Mouse (Mus musculus): ENCODE data around the gene Jun. TPM values are rescaled to one million over a fixed set of nuclear protein-coding genes. Genes with fewer than 3 reads are reported as not detected.

Jun gene
- total RNA-seq, 1 experiment, result 16.6 TPM

DNA sequence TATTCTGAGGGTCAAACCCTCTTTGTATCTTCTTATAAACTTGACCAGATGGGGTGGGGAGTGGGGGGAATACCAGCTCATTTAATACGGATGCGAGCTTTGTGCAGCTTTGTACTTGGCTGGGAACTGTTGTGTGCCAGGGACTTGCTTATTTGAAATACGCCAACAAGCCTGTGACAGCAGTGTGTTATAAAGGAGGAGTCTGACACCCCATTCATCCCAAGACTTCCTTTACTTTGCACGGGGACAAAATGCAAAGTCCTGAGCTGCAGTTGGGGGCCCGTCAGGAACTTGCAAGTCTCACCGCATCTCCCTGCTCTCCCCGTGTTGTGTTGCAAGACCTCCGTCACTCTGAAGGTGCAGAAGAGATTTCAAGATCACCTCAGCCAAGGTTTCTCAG is 26.6 kb upstream of the Jun start:
- TF ChIP-seq ZNF384 (IDR thresholded peaks at IDR 0.05; ENCODE audit: low read depth, low read length) (no peak), ZC3H11A (IDR thresholded peaks at IDR 0.05; ENCODE audit: borderline replicate concordance, low read depth, low read length) (no peak), MAFK (IDR thresholded peaks at IDR 0.05; ENCODE audit: insufficient read depth, low read depth, low read length) (no peak), CHD2 (IDR thresholded peaks at IDR 0.05; ENCODE audit: low read depth, low read length) (no peak), HCFC1 (IDR thresholded peaks at IDR 0.05; ENCODE audit: borderline replicate concordance, insufficient read depth, low read length) (no peak)
- H3K4me1 ChIP-seq (ENCODE audit: control insufficient read depth in 2 of 2, insufficient read depth in 2 of 2, low read length in 2 of 2, poor library complexity in 1 of 2), result peaks cover 3% of the 10 kb centered on the region in 2 experiments; a peak in 1 of 4 replicates
- in situ Hi-C loops (cut with MboI; ENCODE audit: low sequenced_read_pairs in 2 of 2, unreplicated experiment in 2 of 2), result no loop called here

DNA sequence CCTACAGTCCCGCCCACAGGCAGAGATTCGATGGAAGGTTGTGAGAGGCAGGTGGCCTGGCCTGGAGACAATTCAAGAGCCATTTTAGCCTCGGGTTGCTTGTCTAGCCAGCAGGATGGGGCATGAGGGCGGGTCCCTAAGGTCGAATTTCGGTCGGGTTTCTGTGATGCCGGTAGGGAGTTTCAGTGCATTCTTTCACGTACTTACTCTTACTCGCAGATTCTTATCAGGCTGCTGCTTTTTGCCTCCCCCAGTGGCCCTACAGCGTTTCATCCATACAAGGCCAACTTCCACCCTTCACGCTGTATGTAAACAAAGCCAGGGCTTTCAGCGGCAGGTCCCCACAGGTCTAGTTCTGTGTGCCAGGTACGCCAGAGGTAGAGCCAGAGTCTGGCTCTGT is 24.3 kb upstream of the Jun start:
- Histone ChIP-seq H3K9ac (ENCODE audit: insufficient read depth, low read depth, low read length, poor library complexity, severe bottlenecking) (no peak overlapping the region; the same call in 1 of the 2 replicates), H3K9me3 (ENCODE audit: control insufficient read depth, insufficient read depth, low read depth, low read length) (no peaks in the 10 kb centered on the region), H3K36me3 (ENCODE audit: control insufficient read depth, insufficient read depth, low read length, poor library complexity, severe bottlenecking) (no peaks in the 10 kb centered on the region), H3K27ac (ENCODE audit: insufficient read depth, low read depth, low read length, poor library complexity, severe bottlenecking) (no peak overlapping the region), H3K4me1 (ENCODE audit: control insufficient read depth in 2 of 2, insufficient read depth in 2 of 2, low read length in 2 of 2, poor library complexity in 1 of 2) (peaks cover 3% of the 10 kb centered on the region in 2 experiments; a peak in 1 of 4 replicates), H3K4me3 (ENCODE audit: insufficient read depth in 1 of 2, low read depth in 1 of 2, low read length in 2 of 2, poor library complexity in 1 of 2, severe bottlenecking in 1 of 2) (peak overlapping the region in 1 of 2 experiments; percentile 49; a peak in 1 of 4 replicates)
- TF ChIP-seq ZC3H11A (IDR thresholded peaks at IDR 0.05; ENCODE audit: borderline replicate concordance, low read depth, low read length) (no peak), CHD2 (IDR thresholded peaks at IDR 0.05; ENCODE audit: low read depth, low read length) (no peak), MAFK (IDR thresholded peaks at IDR 0.05; ENCODE audit: insufficient read depth, low read depth, low read length) (no peak)
- in situ Hi-C loops (cut with MboI; ENCODE audit: low sequenced_read_pairs in 2 of 2, unreplicated experiment in 2 of 2), result no loop called here
- peak; percentile 28 for DNase-seq (ENCODE audit: low read depth, low spot score)

More for the DNA sequence above, 26.6 kb upstream of the Jun start:
- Histone ChIP-seq H3K9me3 (ENCODE audit: control insufficient read depth, insufficient read depth, low read depth, low read length) (no peaks in the 10 kb centered on the region), H3K36me3 (ENCODE audit: control insufficient read depth, insufficient read depth, low read length, poor library complexity, severe bottlenecking) (no peaks in the 10 kb centered on the region), H3K27ac (ENCODE audit: insufficient read depth, low read depth, low read length, poor library complexity, severe bottlenecking) (no peak overlapping the region), H3K9ac (ENCODE audit: insufficient read depth, low read depth, low read length, poor library complexity, severe bottlenecking) (no peak overlapping the region), H3K4me3 (ENCODE audit: insufficient read depth in 1 of 2, low read depth in 1 of 2, low read length in 2 of 2, poor library complexity in 1 of 2, severe bottlenecking in 1 of 2) (no peak overlapping the region)
- DNase-seq (ENCODE audit: low read depth, low spot score), result no peak

DNA sequence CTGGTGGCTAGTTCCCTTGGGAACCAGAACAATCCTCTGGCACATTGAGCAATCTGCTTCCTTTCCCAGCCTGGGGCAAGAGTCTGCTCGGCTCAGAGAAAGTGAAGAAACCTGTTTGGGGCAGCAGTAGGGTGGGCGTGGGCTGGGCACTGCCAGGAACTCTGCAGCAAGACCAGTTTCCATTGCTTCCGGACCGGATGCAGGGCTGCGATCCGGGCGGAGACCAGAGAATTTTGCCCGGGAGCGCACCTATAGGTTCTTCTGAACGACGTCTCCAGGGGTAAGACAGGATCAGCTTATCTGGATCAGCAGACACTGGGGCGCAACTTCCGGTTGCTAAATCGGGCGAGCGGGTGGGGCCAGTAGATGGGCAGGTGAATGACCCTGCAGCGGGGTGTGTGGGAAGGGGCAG is 23.6 kb upstream of the Jun start:
- Histone ChIP-seq H3K9me3 (ENCODE audit: control insufficient read depth, insufficient read depth, low read depth, low read length) (no peaks in the 10 kb centered on the region), H3K27ac (ENCODE audit: insufficient read depth, low read depth, low read length, poor library complexity, severe bottlenecking) (no peak overlapping the region), H3K4me3 (ENCODE audit: insufficient read depth in 1 of 2, low read depth in 1 of 2, low read length in 2 of 2, poor library complexity in 1 of 2, severe bottlenecking in 1 of 2) (peak overlapping the region in 1 of 2 experiments; percentile 49; a peak in 2 of 4 replicates), H3K4me1 (ENCODE audit: control insufficient read depth in 2 of 2, insufficient read depth in 2 of 2, low read length in 2 of 2, poor library complexity in 1 of 2) (peaks cover 3% of the 10 kb centered on the region in 2 experiments; a peak in 1 of 4 replicates), H3K36me3 (ENCODE audit: control insufficient read depth, insufficient read depth, low read length, poor library complexity, severe bottlenecking) (no peaks in the 10 kb centered on the region), H3K9ac (ENCODE audit: insufficient read depth, low read depth, low read length, poor library complexity, severe bottlenecking) (no peak overlapping the region)
- no peak for DNase-seq (ENCODE audit: low read depth, low spot score)
- TF ChIP-seq HCFC1 (IDR thresholded peaks at IDR 0.05; ENCODE audit: borderline replicate concordance, insufficient read depth, low read length), result no peak
- no peak for TF ChIP-seq ZNF384 (IDR thresholded peaks at IDR 0.05; ENCODE audit: low read depth, low read length)
- TF ChIP-seq CHD2 (IDR thresholded peaks at IDR 0.05; ENCODE audit: low read depth, low read length), result no peak
- no peak for TF ChIP-seq ZC3H11A (IDR thresholded peaks at IDR 0.05; ENCODE audit: borderline replicate concordance, low read depth, low read length)
- no peak for TF ChIP-seq MAFK (IDR thresholded peaks at IDR 0.05; ENCODE audit: insufficient read depth, low read depth, low read length)
- in situ Hi-C loops (cut with MboI; ENCODE audit: low sequenced_read_pairs in 2 of 2, unreplicated experiment in 2 of 2), result no loop called here

DNA sequence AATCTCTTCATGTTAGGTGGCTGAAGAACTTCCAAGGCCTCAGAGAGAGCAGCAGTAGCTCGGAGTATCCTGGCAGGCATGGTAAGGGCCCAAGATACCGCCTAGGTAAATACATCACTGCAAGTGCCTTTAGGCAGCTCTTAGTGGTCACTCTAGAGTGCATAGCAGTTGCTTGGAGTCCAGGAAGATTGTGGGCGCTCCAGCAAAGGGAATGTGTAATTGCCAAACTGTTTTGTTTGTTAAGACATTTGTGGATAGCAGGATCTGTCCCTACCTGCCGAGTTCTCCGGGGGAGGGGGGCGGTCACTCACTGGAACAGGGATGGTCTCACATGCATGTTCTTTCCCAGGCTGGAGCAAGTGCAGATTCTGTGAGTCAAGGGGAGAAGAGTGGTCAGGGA is 22.3 kb upstream of the Jun start:
- Histone ChIP-seq H3K9me3 (ENCODE audit: control insufficient read depth, insufficient read depth, low read depth, low read length) (no peaks in the 10 kb centered on the region), H3K27ac (ENCODE audit: insufficient read depth, low read depth, low read length, poor library complexity, severe bottlenecking) (no peak overlapping the region), H3K9ac (ENCODE audit: insufficient read depth, low read depth, low read length, poor library complexity, severe bottlenecking) (no peak overlapping the region), H3K4me1 (ENCODE audit: control insufficient read depth in 2 of 2, insufficient read depth in 2 of 2, low read length in 2 of 2, poor library complexity in 1 of 2) (peaks cover 3% of the 10 kb centered on the region in 2 experiments; a peak in 1 of 4 replicates), H3K36me3 (ENCODE audit: control insufficient read depth, insufficient read depth, low read length, poor library complexity, severe bottlenecking) (no peaks in the 10 kb centered on the region), H3K4me3 (ENCODE audit: insufficient read depth in 1 of 2, low read depth in 1 of 2, low read length in 2 of 2, poor library complexity in 1 of 2, severe bottlenecking in 1 of 2) (no peak overlapping the region)
- TF ChIP-seq HCFC1 (IDR thresholded peaks at IDR 0.05; ENCODE audit: borderline replicate concordance, insufficient read depth, low read length) (no peak), ZC3H11A (IDR thresholded peaks at IDR 0.05; ENCODE audit: borderline replicate concordance, low read depth, low read length) (no peak), CHD2 (IDR thresholded peaks at IDR 0.05; ENCODE audit: low read depth, low read length) (no peak), MAFK (IDR thresholded peaks at IDR 0.05; ENCODE audit: insufficient read depth, low read depth, low read length) (no peak), ZNF384 (IDR thresholded peaks at IDR 0.05; ENCODE audit: low read depth, low read length) (no peak)
- in situ Hi-C loops (cut with MboI; ENCODE audit: low sequenced_read_pairs in 2 of 2, unreplicated experiment in 2 of 2), result no loop called here
- DNase-seq (ENCODE audit: low read depth, low spot score), result no peak

All from ES-E14 (cell line).